Mouse (Mus musculus): ENCODE results near the gene Perp. TPM values are rescaled to one million over a fixed set of nuclear protein-coding genes. Genes with fewer than 3 reads are reported as not detected.

Gene Perp
- total and polyA plus RNA-seq, 3 experiments = 86.1 to 137 (median 105) TPM

DNA sequence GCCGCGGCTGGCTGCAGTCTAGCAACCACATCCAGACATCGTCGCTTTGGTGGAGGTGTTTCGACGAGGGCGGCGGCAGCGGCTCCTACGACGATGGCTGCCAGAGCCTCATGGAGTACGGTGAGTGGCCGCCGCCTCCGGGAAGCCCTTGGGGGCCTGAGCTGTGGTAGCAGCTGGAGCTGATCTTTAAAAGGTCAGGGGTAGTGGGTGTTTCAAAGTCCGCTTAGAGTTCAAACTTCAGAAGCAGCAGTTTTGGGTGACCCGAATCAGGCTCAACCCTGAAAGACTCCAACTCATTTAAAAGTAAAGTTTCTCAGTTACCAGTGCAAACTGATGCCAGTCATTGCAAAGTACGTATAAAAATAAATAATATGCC lies 455 bp downstream of the Perp start:
- TF ChIP-seq POLR2A (IDR thresholded peaks at IDR 0.05; ENCODE audit: insufficient read depth, low read depth, low read length) (no peak), CTCF (IDR thresholded peaks at IDR 0.05) (no peak), EP300 (IDR thresholded peaks at IDR 0.05; ENCODE audit: insufficient read depth, low read depth, low read length) (no peak)
- peak overlapping the region; percentile 87 for H3K9ac ChIP-seq (ENCODE audit: low read depth, low read length)
- peaks cover 4% of the 10 kb centered on the region; the same call in 1 of the 2 replicates for H3K27me3 ChIP-seq (ENCODE audit: control insufficient read depth, insufficient read depth, low read length)
- peak overlapping the region; percentile 58 for H3K4me3 ChIP-seq
- no peak for DNase-seq
- H3K4me1 ChIP-seq (ENCODE audit: control insufficient read depth, insufficient read depth, low read length) = peaks cover 1% of the 10 kb centered on the region; the same call in 1 of the 2 replicates
- intact Hi-C loops (cut with DNase I) = loop anchor here (2.0 kb wide), 1 partner anchor 42 kb away; no protein-coding TSS in a partner anchor
- 8% methylated on average over 18 of the region's 18 CpGs for WGBS
- H3K36me3 ChIP-seq (ENCODE audit: control insufficient read depth, insufficient read depth, low read length) = no peaks in the 10 kb centered on the region
- no peaks in the 10 kb centered on the region for H3K79me2 ChIP-seq (replicated peaks; ENCODE audit: control insufficient read depth, insufficient read depth, low read length)
- peak overlapping the region; percentile 60 for H3K27ac ChIP-seq

DNA sequence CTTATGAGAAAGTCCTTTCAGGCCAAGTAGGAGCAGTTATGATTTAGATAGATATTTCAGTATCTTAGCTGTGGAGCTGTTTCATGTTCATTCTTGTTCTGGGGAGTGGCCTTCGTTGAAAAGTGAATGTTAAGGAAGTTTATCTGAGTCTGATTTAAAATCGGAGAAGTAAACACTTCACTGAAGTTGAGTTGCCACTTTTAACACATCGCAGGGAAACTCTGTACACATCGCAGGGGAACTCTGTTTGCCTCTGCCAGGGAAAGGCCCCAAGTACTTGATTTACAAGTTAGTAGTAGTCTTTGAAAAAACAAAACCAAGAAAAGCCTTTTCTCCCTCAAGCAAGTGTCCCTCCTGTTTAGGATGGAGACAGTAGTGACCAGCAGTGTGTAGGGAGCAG lies 891 bp downstream of the Perp start:
- peaks cover 4% of the 10 kb centered on the region; the same call in 1 of the 2 replicates for H3K27me3 ChIP-seq (ENCODE audit: control insufficient read depth, insufficient read depth, low read length)
- H3K9ac ChIP-seq (ENCODE audit: low read depth, low read length) = peak overlapping the region; percentile 18
- peaks cover 1% of the 10 kb centered on the region; the same call in 1 of the 2 replicates for H3K4me1 ChIP-seq (ENCODE audit: control insufficient read depth, insufficient read depth, low read length)
- H3K36me3 ChIP-seq (ENCODE audit: control insufficient read depth, insufficient read depth, low read length) = no peaks in the 10 kb centered on the region
- no peak for DNase-seq
- H3K27ac ChIP-seq = peak overlapping the region; percentile 60
- TF ChIP-seq EP300 (IDR thresholded peaks at IDR 0.05; ENCODE audit: insufficient read depth, low read depth, low read length) = no peak
- no peak for TF ChIP-seq POLR2A (IDR thresholded peaks at IDR 0.05; ENCODE audit: insufficient read depth, low read depth, low read length)
- TF ChIP-seq CTCF (IDR thresholded peaks at IDR 0.05) = no peak
- 35% methylated on average over 4 of the region's 4 CpGs for WGBS
- intact Hi-C loops (cut with DNase I) = loop anchor here (2.0 kb wide), 1 partner anchor 41 kb away; no protein-coding TSS in a partner anchor
- no peaks in the 10 kb centered on the region for H3K79me2 ChIP-seq (replicated peaks; ENCODE audit: control insufficient read depth, insufficient read depth, low read length)
- H3K4me3 ChIP-seq = peak overlapping the region; percentile 58

DNA sequence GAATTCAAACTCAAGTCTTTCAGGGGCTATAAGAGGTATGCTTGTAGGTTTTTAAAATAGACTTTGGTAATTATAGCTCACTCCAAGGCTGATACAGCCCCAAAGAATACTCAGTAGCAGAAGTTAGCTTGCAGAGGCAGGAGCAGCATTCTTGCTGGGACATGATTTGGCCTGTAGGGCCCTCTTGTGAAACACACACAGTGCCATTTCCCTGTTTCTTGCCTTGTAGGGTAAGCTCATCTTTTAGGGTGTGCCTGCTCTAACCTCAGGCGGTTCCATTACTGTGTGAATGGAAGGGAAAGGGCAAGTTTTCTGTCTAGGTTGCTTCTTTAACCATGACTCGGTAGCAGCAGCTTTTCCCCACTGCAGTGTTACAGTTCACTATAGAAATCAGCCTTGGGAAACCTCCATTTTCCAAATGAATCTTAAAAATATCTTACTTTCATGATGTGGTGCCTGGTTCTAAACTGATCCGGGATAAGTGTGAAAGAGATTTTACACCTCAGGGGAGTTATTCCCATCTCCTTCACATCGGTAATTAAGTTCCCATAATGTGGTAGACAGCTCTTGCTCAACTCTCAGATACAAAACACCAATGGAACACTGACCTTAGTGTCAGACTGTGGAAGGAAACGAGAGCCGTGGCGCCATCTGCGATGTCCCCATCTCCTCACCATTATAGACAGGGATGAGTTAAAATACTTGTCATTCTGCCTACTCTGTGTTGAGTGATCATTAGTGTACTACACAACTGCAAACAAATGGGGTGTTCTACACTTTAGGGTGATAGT lies 1.8 kb downstream of the Perp start:
- Histone ChIP-seq H3K4me3 (peak overlapping the region; percentile 4; the same call in 1 of the 2 replicates), H3K9ac (ENCODE audit: low read depth, low read length) (peak overlapping the region; percentile 44), H3K36me3 (ENCODE audit: control insufficient read depth, insufficient read depth, low read length) (no peaks in the 10 kb centered on the region), H3K79me2 (replicated peaks; ENCODE audit: control insufficient read depth, insufficient read depth, low read length) (no peaks in the 10 kb centered on the region), H3K4me1 (ENCODE audit: control insufficient read depth, insufficient read depth, low read length) (peaks cover 1% of the 10 kb centered on the region; the same call in 1 of the 2 replicates), H3K27me3 (ENCODE audit: control insufficient read depth, insufficient read depth, low read length) (peaks cover 4% of the 10 kb centered on the region; the same call in 1 of the 2 replicates), H3K27ac (peak overlapping the region; percentile 60)
- TF ChIP-seq EP300 (IDR thresholded peaks at IDR 0.05; ENCODE audit: insufficient read depth, low read depth, low read length) (no peak), POLR2A (IDR thresholded peaks at IDR 0.05; ENCODE audit: insufficient read depth, low read depth, low read length) (0 out of 2 replicates have a peak, but pooled peaks have one; percentile 32), CTCF (IDR thresholded peaks at IDR 0.05) (peak; percentile 37)
- no peak for DNase-seq
- 61% methylated on average over 8 of the region's 8 CpGs for WGBS
- intact Hi-C loops (cut with DNase I) = no loop called here

DNA sequence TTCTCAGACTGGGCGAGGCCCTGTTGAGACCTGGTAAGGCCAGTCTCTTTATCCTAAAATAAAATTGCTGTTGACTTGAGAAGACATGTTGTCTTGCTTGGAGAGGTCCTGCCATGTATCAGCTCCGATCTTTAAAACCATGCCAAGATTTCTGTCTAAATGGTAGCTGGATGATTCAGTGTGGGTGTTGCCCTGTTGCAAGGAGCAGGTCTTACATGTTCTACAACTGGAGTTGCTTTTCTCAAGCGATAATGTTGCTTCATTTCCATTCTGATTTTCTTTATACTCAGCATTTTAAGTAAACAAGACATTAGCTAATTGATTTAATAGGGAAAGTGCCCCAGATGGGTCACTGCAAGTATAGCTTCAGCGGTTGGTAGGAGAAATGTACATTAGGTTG lies 5.4 kb downstream of the Perp start:
- no peaks in the 10 kb centered on the region for H3K36me3 ChIP-seq (ENCODE audit: control insufficient read depth, insufficient read depth, low read length)
- no peaks in the 10 kb centered on the region for H3K79me2 ChIP-seq (replicated peaks; ENCODE audit: control insufficient read depth, insufficient read depth, low read length)
- no peak overlapping the region for H3K4me3 ChIP-seq
- WGBS = 85% methylated on average over 4 of the region's 4 CpGs
- H3K9ac ChIP-seq (ENCODE audit: low read depth, low read length) = no peak overlapping the region
- intact Hi-C loops (cut with DNase I) = no loop called here
- H3K4me1 ChIP-seq (ENCODE audit: control insufficient read depth, insufficient read depth, low read length) = peaks cover 1% of the 10 kb centered on the region; the same call in 1 of the 2 replicates
- peaks cover under 1% of the 10 kb centered on the region; the same call in 1 of the 2 replicates for H3K27me3 ChIP-seq (ENCODE audit: control insufficient read depth, insufficient read depth, low read length)
- TF ChIP-seq CTCF (IDR thresholded peaks at IDR 0.05) (no peak), EP300 (IDR thresholded peaks at IDR 0.05; ENCODE audit: insufficient read depth, low read depth, low read length) (no peak), POLR2A (IDR thresholded peaks at IDR 0.05; ENCODE audit: insufficient read depth, low read depth, low read length) (no peak)
- DNase-seq = no peak
- no peak overlapping the region for H3K27ac ChIP-seq

DNA sequence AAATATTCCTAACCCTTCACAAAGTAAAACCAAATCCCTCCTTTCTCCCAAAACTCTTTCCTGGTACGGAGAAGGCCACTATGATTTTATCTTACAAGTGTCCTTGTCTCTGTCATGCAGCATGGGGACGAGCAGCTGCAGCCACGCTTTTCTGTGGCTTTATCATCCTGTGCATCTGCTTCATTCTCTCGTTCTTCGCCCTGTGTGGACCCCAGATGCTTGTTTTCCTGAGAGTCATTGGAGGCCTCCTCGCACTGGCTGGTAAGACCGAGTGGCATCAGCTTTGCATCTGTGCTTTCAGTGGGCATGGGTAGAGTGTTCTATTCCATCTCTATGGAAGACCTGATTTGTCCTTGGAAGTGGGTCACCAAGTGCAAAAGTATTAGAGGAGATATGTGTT lies 8.6 kb downstream of the Perp start:
- H3K27me3 ChIP-seq (ENCODE audit: control insufficient read depth, insufficient read depth, low read length) = no peaks in the 10 kb centered on the region
- H3K4me3 ChIP-seq = no peak overlapping the region
- no peak for DNase-seq
- H3K4me1 ChIP-seq (ENCODE audit: control insufficient read depth, insufficient read depth, low read length) = no peaks in the 10 kb centered on the region
- no peaks in the 10 kb centered on the region for H3K79me2 ChIP-seq (replicated peaks; ENCODE audit: control insufficient read depth, insufficient read depth, low read length)
- no peak overlapping the region for H3K9ac ChIP-seq (ENCODE audit: low read depth, low read length)
- WGBS = 78% methylated on average over 7 of the region's 7 CpGs
- H3K27ac ChIP-seq = no peak overlapping the region
- TF ChIP-seq POLR2A (IDR thresholded peaks at IDR 0.05; ENCODE audit: insufficient read depth, low read depth, low read length) = no peak
- no peak for TF ChIP-seq EP300 (IDR thresholded peaks at IDR 0.05; ENCODE audit: insufficient read depth, low read depth, low read length)
- no peak for TF ChIP-seq CTCF (IDR thresholded peaks at IDR 0.05)
- intact Hi-C loops (cut with DNase I) = no loop called here
- no peaks in the 10 kb centered on the region for H3K36me3 ChIP-seq (ENCODE audit: control insufficient read depth, insufficient read depth, low read length)

DNA sequence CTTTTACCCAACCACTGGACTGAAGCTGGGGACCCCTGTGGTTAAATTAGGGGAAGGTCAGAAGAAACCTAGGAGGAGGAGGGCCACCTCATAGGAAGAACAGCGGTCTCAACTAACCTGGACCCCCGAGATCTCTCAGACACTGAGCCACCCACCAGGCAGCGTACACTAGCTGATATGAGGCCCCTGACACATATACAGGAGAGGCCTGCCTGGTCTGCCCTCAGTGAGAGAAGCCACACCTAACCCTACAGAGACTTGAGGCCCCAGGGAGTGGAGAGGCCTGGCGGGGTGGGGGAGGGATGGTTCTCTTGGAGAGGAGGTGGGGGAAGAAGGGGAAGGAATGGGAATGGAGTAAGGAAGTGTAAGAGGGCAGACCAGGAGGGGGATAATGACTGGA lies 12.4 kb downstream of the Perp start:
- Histone ChIP-seq H3K4me3 (no peak overlapping the region), H3K27me3 (ENCODE audit: control insufficient read depth, insufficient read depth, low read length) (no peaks in the 10 kb centered on the region), H3K9ac (ENCODE audit: low read depth, low read length) (no peak overlapping the region), H3K4me1 (ENCODE audit: control insufficient read depth, insufficient read depth, low read length) (peaks cover 1% of the 10 kb centered on the region; the same call in 1 of the 2 replicates), H3K27ac (no peak overlapping the region), H3K79me2 (replicated peaks; ENCODE audit: control insufficient read depth, insufficient read depth, low read length) (no peaks in the 10 kb centered on the region), H3K36me3 (ENCODE audit: control insufficient read depth, insufficient read depth, low read length) (peaks cover 2% of the 10 kb centered on the region)
- TF ChIP-seq EP300 (IDR thresholded peaks at IDR 0.05; ENCODE audit: insufficient read depth, low read depth, low read length) (no peak), CTCF (IDR thresholded peaks at IDR 0.05) (no peak), POLR2A (IDR thresholded peaks at IDR 0.05; ENCODE audit: insufficient read depth, low read depth, low read length) (no peak)
- intact Hi-C loops (cut with DNase I) = no loop called here
- 82% methylated on average over 4 of the region's 4 CpGs for WGBS
- no peak for DNase-seq

All from heart, adult 2 months (tissue).